Mouse (Mus musculus): ENCODE measurements around the gene Sbno2. TPM values are rescaled to one million over a fixed set of nuclear protein-coding genes. Genes with fewer than 3 reads are reported as not detected.

Gene Sbno2
- total RNA-seq, 2 experiments from 2014 or later: 31.0 to 41.4 TPM

- DNase-seq (ENCODE audit: low spot score in 2 of 2): no peak
Observed at GRCm38 (mm10) chr10:80127920-80128319, 22.5 kb upstream of the Sbno2 start.

- no peak for DNase-seq (ENCODE audit: low spot score in 2 of 2)
Observed at GRCm38 (mm10) chr10:80123932-80124562, 18.7 kb upstream of the Sbno2 start.

- DNase-seq (ENCODE audit: low spot score in 2 of 2): no peak
Observed at GRCm38 (mm10) chr10:80121639-80122038, 16.3 kb upstream of the Sbno2 start.

DNA sequence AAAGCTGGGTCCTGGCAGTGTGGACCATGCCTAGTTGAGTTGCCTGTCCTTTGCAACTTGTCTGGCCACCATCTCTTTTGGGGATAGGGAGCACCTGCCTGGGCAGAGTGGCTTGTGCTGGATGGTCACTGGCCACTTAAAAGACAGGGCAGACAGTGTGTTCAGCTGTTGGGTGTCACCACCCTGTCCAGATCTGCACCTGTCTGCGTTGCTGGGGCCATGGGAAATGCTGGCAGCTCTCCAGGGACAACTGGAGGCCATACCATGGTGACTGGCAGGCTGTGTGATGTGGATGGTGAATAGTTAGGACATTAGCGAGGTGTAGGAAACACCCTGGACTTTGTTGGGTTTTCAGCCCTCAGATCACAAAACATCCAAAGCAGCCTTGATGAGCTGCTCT, 14.8 kb upstream of the Sbno2 start:
- no peak for DNase-seq (ENCODE audit: low spot score in 2 of 2)

DNA sequence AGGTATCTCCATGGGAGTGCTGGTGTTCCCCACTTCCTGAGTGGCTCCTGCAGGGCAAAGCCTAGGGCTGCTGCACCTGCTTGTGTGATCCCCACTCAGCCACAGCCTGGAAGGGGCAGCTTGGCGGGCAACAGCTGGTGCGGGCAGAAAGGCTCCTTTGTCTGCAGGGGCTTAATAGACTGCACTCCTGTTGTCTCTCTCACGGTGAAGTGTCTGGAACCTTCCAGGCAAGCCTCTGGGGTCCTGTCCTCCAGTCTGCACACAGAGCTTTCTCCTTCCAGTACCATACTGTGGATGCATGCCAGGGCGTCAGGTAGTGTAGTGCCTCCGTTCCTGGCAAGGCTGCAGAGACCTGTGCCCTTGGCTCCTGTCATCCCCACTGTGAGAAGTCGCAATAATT, 13.2 kb upstream of the Sbno2 start:
- DNase-seq (ENCODE audit: low spot score in 2 of 2): no peak

DNA sequence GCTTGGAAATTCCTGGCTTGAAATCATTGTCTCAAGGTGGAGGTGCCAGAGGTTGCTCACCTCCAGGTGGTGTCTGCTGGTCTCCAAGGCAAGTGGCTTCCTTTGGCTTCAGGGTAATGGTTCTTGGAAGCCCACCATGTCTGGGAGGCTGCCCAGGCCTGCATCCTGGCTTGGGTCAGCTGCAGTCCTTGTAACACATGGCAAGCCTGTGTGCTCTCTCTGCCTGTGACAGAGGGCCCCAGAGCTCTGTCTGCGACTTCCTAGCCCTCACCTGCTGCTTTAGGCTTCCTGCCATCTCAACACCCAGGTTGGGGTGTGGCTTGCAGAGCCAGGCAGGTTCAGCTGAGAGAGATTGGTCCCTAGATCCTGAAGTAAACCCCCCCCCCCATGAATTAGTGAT, 12.4 kb upstream of the Sbno2 start:
- DNase-seq (ENCODE audit: low spot score in 2 of 2): no peak

DNA sequence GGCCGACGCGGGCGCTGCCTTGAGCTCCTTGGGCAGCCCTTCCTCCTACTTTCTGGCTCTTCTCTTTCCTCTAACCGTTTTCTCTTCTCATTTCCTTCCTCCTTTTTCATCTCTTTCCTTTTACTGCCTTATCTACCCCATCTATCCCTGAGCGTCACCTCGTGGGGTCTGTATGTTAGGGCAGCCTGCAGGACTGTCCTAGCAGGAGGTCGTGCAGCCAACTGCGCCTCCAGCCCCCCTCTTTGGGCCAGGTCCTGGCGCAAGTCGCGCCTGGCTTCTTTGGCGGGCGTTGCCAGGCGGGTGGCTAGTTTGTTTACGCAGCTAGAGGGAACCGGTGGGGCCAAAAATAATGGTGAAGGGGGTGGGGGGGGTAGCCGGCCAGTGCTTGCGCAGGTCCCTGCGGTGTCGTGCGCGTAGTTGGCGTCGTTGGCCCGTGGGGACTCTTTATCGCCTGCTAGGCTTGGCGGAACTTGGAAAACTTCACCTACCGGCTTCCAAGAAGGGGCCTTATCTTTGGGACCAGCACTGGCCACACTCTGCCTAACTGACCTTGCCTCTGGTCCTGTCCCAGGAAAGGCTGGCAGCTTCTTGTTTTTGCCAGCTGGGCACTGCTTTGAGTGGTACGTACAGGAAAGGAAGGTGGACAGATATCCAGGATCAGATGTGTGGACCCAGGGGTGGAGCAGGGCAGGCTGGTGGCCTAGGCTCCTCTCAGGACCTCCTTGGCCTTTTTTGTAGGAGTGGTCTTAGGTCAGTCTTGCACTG, 11.7 kb upstream of the Sbno2 start:
- DNase-seq (ENCODE audit: low spot score in 2 of 2): no peak

DNA sequence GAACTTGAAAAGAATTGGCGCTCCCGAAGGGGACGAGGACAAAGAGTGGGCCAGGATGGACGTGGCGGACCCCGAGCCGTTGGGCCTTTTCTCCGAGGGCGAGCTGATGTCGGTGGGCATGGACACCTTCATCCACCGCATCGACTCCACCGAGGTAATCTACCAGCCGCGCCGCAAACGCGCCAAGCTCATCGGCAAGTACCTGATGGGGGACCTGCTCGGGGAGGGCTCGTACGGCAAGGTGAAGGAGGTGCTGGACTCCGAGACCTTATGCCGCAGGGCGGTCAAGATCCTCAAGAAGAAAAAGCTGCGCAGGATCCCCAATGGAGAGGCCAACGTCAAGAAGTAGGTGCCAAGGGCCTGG, 11.2 kb upstream of the Sbno2 start:
- DNase-seq (ENCODE audit: low spot score in 2 of 2): no peak

DNA sequence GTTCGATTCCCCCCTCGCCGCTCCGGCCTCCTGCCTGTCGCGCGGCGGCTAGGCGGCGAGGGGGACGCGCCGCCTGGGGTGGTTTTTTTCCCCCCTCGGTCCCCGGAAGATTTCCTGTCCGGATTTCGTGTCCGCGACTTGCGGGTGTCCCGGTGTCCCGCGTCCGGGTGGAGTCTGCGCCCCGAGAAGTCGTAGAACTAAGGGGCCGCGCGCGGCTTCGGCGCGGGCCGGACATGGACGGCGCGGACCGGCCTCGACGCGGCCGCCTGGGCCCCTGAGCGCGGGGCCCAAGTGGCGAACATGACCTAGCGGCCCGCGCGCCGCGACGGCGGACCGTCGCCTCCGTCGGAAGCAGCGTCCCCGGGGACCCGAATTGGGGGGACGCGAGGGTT, 10.6 kb upstream of the Sbno2 start:
- no peak for DNase-seq (ENCODE audit: low spot score in 2 of 2)

DNA sequence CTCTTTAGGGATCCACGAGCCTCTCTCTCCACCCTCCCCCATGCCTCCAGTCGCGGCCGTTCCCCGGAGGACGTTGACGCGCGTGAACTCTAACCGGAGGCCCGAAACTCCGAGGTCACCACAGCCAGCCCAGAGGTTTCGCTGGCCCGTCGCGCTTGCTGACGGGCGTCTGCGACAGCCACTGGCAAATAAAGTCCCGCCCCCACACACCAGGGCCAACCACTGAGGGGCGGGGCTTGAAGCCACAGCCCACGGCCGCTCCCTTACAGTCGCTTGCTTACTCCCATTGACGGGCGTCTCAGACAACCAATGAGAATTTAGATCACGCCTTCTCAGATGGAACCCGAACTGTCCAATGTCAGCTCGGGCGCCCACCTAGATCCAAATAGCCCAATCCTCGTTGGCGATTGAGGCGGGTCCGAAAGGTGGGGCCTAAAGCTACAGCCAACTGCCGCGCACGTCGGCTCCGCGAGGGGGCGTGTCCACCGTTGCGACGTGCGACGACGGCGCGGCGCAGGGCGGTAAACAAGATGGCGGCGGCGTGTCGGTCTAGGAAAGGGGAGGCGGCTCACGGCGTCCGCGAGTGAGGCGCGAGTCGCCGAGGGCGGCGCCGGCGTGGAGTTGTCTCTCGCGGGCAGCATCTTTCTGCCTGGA, 10.0 kb upstream of the Sbno2 start, which contains the start of gene Stk11:
Gene Stk11 (plus strand): TSS at position 514 of the 654 bp plus-strand sequence.
- peak; percentile 93 to 95 for DNase-seq (ENCODE audit: low spot score in 2 of 2)

- peak; percentile 94 to 97 for DNase-seq (ENCODE audit: low spot score in 2 of 2)
Observed at GRCm38 (mm10) chr10:80114341-80115284, 9.2 kb upstream of the Sbno2 start.

DNA sequence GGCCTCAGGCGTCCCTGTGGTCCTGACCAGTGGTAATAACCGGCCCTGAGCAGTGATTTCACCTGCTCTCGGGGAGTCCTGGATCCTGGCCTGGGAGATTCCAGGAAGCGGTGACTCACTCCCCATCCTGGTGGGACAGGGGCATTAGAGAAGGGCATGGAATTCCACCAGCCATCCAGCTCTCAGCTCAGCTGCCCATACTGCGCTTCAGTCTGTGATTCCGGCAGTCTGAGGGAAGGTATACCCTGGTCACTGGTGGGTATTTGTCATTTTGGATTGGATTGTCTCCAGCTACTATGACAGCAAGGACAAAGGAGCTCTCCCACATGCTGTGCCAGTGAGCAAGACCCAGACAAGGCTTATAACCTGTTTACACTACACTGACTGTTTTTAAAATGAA, 2.3 kb upstream of the Sbno2 start:
- peak in 1 of 2 experiments; percentile 43 for DNase-seq (ENCODE audit: low spot score in 2 of 2)

DNA sequence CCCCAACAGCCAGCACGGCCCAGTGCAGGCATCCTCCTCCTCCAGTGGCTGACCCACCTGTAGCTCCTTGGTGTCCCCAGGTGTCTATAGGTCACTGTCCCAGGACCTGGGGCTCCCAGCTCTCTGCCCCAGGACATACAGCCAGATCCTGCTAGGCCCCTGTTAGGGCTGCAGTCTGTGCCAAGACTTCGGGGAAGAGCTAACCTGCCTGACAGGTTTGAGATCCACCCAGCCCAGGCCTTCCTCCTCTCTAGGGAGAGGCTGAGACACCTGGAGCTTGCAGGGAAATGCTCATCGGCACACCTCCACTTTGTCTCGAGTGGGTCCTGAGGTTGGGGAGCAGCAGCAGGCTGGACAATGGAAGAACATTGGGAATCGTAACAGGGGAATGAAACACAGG, 555 bp upstream of the Sbno2 start:
- DNase-seq (ENCODE audit: low spot score in 2 of 2): no peak

GRCm38 (mm10) chr10:80104181-80104580, 1.2 kb downstream of the Sbno2 start:
- DNase-seq (ENCODE audit: low spot score in 2 of 2): no peak

DNA sequence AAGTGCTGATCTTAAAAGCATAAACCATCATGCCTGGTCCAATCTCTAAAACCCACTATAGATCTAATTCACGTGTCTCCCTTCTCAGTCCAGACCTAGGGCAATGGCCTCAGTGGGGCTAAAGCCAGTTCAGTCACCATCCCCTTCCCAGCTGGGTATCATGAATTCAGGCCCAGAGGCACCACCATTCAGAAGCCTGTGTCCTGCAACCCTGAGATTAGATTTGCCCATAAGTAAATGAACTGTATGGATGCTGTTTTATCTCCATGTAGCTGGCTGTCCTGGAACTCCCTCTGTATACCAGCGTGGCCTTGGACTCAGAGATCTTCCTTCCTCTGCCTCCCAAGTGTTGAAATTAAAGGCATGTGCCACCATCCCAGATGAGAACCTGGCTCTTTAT, 2.3 kb downstream of the Sbno2 start:
- DNase-seq (ENCODE audit: low spot score in 2 of 2): no peak

DNA sequence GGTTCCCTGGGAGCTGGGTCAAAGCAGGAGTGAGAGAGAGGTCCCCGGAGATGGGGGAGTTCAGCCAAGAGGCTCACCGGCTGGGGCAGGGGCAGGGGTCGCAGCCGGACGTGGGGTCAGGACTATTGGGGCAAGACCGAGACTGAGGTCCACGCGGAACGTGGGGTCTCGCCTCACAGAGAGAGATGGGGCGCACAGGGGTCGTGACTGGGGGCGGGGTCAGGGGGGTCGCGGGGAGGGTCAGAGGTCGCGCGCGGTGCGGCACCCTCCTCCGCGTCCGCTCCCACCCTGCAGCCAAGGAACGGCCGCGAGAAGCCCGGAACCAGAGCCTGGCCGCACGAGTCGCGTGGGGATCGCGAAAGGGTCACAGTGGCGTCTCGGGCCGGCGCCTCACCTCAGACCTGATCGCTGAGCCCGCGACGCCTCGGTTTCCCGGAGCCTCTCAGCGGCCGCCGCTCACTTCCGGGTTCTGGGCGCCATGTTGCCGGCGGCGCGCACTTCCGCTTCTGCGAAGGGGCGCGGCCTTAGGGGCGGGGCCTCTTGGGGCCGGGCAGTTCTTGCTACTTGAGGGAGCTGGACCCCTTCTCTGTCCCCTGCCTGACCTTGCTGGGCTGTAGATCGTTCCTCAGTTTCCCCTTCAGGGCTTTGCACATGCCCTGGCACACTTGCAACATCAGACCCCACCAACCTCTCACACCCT, 3.0 kb downstream of the Sbno2 start:
- peak; percentile 85 to 92 for DNase-seq (ENCODE audit: low spot score in 2 of 2)

DNA sequence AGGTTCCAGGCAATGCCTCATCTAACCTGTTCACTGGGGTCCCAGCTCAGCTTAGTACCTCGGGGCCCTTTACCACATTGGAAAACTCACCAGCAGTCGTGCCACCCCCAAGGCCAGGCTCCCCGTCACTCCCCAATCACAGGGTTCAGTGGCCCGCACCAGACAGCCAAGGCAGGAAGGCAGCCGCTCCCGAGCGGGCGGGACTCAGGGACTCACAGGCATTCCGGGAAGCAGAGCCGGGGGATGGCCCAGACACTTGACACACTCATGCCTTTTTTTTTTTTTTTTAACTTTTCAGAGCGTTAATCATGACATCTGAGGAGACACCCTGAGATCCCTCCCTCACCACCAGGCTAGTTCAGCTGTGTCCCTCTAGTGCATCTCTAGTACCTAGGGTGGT, 4.4 kb downstream of the Sbno2 start:
- DNase-seq (ENCODE audit: low spot score in 2 of 2): peak; percentile 46 to 54

- peak in 1 of 2 experiments; percentile 31 for DNase-seq (ENCODE audit: low spot score in 2 of 2)
Observed at GRCm38 (mm10) chr10:80098630-80099029, 6.7 kb downstream of the Sbno2 start.

DNA sequence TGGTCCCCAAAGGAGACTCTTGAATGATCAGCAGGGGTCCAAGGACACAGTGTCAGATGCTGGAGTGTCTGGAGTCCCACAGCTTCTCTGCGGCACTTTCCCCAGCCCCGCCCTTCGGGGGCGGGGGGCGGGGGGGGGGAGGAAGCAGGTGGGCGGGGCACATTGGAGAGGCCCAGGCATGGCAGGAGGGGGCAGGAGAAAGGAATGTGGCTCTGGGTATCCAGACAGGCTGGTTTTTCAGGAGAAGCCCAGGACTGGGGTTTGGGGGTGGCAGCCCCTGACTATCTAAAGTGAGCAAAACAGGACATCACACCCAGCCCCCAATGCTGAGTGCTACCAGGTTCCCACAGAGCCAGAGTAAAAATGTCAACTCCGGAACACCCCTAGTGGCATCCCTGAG, 8.1 kb downstream of the Sbno2 start:
- no peak for DNase-seq (ENCODE audit: low spot score in 2 of 2)

GRCm38 (mm10) chr10:80095547-80095946, 9.8 kb downstream of the Sbno2 start:
- DNase-seq (ENCODE audit: low spot score in 2 of 2): no peak

DNA sequence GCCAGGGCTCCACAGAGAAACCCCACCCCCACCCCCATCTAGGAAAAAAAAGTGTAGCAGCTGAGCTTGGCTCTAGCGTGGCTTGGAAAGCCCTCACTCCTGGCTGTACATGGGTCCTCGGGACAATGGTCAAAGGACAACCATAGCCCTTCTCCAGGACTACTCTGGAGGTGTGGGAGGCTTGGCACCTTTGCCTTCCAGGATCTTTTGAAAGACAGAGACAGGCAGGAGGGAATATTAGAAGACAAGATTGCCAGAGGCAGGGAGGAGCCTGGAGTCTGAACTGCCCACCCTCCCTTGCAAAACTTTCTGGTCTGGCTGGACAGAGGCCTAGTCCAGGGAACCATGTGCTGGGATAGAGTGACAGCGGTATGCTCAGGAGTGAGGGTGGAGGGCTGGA, 10.7 kb downstream of the Sbno2 start:
- DNase-seq (ENCODE audit: low spot score in 2 of 2): no peak

Measured in adrenal gland, adult 18-20 months (tissue).